Mouse (Mus musculus) right cerebral cortex, adult 2 months (tissue): ENCODE measurements around the gene Zfp37.
"Not testable (repeated sequence)": the region's sequence is repeated elsewhere in the genome, so short reads cannot be mapped to it uniquely, and the experiment has no call there.

Experiments used
- DNase-seq, 2 experiments: peaks; one replicate each; pipeline ENCODE4 v3.0.0; 2021 to 2022; ENCODE audit warnings: low spot score in 2 of 2

The Zfp37 gene

GRCm38 (mm10) chr4:62210035-62210434, 20.8 kb downstream of the Zfp37 start:
- no peak for DNase-seq

GRCm38 (mm10) chr4:62208696-62209380, 22.0 kb downstream of the Zfp37 start:
- peak in 1 of 2 experiments; percentile 34 for DNase-seq

- DNase-seq, result peak; percentile 90 to 92
These were observed 22.8 kb downstream of the Zfp37 start for GRCm38 (mm10) chr4:62207851-62208695.

DNA sequence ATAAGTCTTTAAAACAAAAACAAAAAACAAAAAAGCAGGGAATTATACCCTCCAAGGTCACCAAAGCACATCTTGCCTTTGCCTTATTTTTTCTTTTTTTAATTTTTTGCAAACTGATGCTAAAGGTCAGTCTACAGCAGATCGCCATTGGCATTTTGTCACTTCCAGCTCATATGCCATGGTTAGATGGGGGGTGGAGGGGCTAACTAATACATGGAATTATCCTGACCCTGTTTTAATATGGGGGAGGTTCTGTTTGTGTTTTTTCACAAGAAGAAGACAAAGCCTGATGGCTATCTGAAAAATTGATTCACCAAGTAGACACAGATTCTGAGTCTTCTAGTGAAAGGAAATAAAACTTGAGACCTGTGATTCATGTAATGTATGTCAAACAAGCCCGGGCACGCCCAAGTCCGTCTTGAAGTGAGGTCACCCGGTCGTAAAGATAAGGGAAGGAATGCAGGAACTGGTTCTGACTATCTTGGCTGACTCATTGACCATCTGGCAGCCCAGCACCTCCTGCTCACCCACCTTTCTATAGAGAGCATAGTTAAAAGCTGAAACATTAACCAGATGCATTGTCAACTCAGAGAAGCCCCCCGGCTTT, 30.8 kb downstream of the Zfp37 start:
- DNase-seq, result no peak

GRCm38 (mm10) chr4:62188778-62189177, 42.1 kb downstream of the Zfp37 start:
- DNase-seq, result no peak

DNA sequence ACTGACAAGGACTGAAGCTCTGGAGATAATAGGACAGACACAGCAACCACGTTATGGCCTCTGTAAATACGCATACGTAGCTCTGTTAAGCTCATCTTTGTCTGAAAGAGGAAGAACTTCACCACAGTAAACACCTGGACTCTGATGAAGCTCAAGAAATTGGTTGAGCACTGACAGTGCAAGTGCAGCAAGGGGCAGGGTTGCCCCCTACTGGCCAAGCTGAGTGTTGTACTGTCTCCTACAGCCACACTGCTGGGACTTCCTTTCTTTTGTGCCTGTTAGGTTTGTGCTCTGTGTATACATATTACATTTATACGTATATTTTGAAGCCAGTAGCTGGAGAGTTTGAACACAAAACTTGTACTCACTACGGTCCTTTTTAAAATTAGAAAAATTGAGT, 53.6 kb downstream of the Zfp37 start:
- DNase-seq, result peak; percentile 23 to 29

DNA sequence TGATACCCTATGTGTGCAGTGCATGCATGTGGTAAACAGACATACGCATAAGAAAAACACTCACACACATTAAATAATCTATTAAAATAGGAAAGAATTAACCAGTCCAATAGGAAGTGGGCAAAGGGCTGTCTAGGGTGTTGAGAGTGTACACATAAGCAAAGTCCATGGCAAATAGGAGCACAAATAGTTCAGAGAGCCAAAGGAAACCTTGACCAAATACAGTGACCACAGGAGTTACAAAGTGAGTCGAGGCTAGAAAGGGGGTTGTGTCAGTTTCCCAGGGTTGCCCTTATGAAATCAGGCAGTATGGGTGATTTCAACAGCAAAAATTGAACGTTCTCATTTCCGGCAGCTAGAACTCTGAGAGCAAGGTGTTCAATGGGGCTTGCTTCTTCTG, 56.4 kb downstream of the Zfp37 start:
- no peak for DNase-seq

DNA sequence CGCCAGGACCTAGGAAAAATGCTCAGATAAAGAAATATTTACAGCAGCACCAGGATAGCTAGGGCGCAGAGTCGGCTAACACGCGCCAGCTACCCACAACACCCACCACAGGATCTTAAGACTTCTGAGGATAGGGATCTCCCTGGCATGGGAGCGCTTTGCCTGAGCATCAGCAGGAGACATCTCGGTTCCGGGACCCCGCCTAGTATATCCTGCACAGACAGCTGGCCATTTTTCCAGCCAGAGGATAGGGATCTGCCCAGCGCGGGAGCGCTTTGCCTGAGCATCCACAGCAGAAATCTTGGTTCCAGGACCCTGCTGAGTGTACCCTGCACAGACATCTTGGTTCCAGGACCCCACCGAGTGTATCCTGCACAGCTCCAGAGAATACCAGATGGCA, 63.2 kb downstream of the Zfp37 start:
- not testable (repeated sequence) for DNase-seq

GRCm38 (mm10) chr4:62158401-62158800, 72.4 kb downstream of the Zfp37 start:
- no peak for DNase-seq

- DNase-seq, result no peak
These were observed 80.0 kb downstream of the Zfp37 start, which contains the start of gene Mup21 for GRCm38 (mm10) chr4:62150811-62151210. Gene Mup21, minus strand, starts transcription at chr4:62150863.
